Mouse (Mus musculus) ovary, postnatal 10 days (tissue): ENCODE measurements around the gene Mterf1a.
"Not testable (repeated sequence)": the region's sequence is repeated elsewhere in the genome, so short reads cannot be mapped to it uniquely, and the experiment has no call there.

Experiments
- DNase-seq: peaks from one replicate; pipeline ENCODE4 v3.0.0; 2022; ENCODE audit warnings: low spot score

The Mterf1a gene

GRCm38 (mm10) chr5:3893459-3894293 is at the start of gene Mterf1a:
Gene Mterf1a, minus strand, starts transcription at chr5:3893933.
- not testable (repeated sequence) for DNase-seq

- not testable (repeated sequence) for DNase-seq
Observed at GRCm38 (mm10) chr5:3943169-3943568, 49.4 kb upstream of the Mterf1a start.

- no peak for DNase-seq
Observed at GRCm38 (mm10) chr5:3941240-3941639, 47.5 kb upstream of the Mterf1a start.

GRCm38 (mm10) chr5:3939335-3939734 is 45.6 kb upstream of the Mterf1a start:
- DNase-seq, result no peak

GRCm38 (mm10) chr5:3938905-3939304 is 45.2 kb upstream of the Mterf1a start:
- no peak for DNase-seq

- no peak for DNase-seq
Observed at GRCm38 (mm10) chr5:3935778-3936554, 42.2 kb upstream of the Mterf1a start.

GRCm38 (mm10) chr5:3935266-3935665 is 41.5 kb upstream of the Mterf1a start:
- DNase-seq, result no peak

GRCm38 (mm10) chr5:3933551-3933950 is 39.8 kb upstream of the Mterf1a start:
- DNase-seq, result no peak

GRCm38 (mm10) chr5:3931636-3932035 is 37.9 kb upstream of the Mterf1a start:
- no peak for DNase-seq

- no peak for DNase-seq
Observed at GRCm38 (mm10) chr5:3930760-3931159, 37.0 kb upstream of the Mterf1a start.

GRCm38 (mm10) chr5:3928690-3929046 is 34.9 kb upstream of the Mterf1a start:
- peak; percentile 20 for DNase-seq

GRCm38 (mm10) chr5:3927801-3928689 is 34.3 kb upstream of the Mterf1a start, which contains the start of gene Akap9:
Gene Akap9, plus strand, starts transcription at chr5:3928054.
- DNase-seq, result peak; percentile 58

- no peak for DNase-seq
Observed at GRCm38 (mm10) chr5:3926666-3927065, 32.9 kb upstream of the Mterf1a start.

GRCm38 (mm10) chr5:3922350-3922749 is 28.6 kb upstream of the Mterf1a start:
- DNase-seq, result no peak

GRCm38 (mm10) chr5:3905471-3905870 is 11.7 kb upstream of the Mterf1a start:
- DNase-seq, result no peak

- DNase-seq, result not testable (repeated sequence)
Observed at GRCm38 (mm10) chr5:3894294-3894619, 524 bp upstream of the Mterf1a start.

- DNase-seq, result no peak
Observed at GRCm38 (mm10) chr5:3889201-3889600, 4.5 kb downstream of the Mterf1a start.

GRCm38 (mm10) chr5:3886862-3887261 is 6.9 kb downstream of the Mterf1a start:
- DNase-seq, result not testable (repeated sequence)

- DNase-seq, result no peak
Observed at GRCm38 (mm10) chr5:3873485-3873884, 20.2 kb downstream of the Mterf1a start.

- DNase-seq, result no peak
Observed at GRCm38 (mm10) chr5:3872348-3872747, 21.4 kb downstream of the Mterf1a start.

GRCm38 (mm10) chr5:3870161-3870560 is 23.6 kb downstream of the Mterf1a start:
- no peak for DNase-seq

- DNase-seq, result no peak
Observed at GRCm38 (mm10) chr5:3845026-3845425, 48.7 kb downstream of the Mterf1a start, which contains the start of gene Lrrd1. Gene Lrrd1, plus strand, starts transcription at chr5:3845173.
